Mouse (Mus musculus) induced T-regulatory cell, adult 2 months (primary cell): ENCODE measurements around the gene Trabd2b.
A peak's percentile ranks its signal among the peaks of the same experiment; 100 is the strongest.

Experiments
- DNase-seq: peaks from one replicate; pipeline ENCODE4 v3.0.0-alpha.2; 2012; ENCODE audit warnings: low read depth

The Trabd2b gene

DNA sequence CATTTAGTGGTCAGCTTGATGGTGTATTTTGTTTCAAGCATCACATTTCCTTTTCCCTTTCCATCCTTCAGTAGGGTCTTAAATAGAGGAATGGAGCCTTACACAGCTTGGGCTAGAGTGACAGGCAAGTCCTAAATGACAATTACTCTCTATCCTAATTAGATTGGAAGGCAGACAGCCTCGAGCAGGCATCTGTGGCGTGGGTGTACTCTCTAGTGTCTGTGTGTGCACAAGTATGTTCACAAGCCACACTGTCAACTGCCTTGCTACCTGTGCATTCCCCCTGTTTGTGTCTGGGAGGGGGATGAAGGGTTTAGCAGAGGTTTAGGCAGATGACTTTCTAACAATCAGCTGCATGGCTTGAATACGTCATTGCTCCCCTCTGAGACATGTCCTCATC lies 6.7 kb upstream of the Trabd2b start:
- DNase-seq = no peak

DNA sequence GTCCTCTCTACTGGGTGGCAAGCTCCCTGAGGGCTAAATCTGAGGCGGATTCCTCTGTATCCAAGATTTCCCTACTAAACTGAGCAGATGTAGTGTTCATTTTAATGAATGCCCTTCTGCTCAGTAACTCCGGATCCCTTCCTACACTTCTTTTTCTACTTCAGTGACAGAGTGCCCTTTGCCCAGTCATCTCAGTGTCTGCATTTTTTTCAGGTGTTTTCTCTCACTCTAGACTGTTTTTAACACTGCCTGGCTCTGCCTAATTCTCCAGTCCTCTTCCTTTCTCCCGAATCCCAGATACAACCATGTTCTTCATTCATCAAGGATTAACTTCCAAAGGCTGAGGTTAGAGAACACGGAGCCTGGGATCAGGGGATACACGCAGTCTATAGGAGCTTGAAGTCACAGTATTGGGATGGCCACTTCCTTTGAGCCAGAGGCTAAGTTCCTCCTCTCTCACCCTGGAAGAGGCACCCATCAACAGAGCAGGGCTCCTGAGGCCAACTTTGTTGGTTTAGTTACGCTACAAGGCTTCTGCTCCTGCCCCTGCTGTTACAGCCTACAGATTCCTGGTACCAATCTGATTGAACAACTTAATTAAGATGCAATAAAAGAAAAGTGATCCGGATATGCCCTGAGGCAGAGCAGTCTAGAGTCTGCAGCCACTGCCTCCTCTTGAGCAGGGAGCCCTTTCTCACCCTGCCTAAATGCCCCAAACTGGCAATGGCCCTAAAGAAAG lies 4.4 kb upstream of the Trabd2b start:
- no peak for DNase-seq

DNA sequence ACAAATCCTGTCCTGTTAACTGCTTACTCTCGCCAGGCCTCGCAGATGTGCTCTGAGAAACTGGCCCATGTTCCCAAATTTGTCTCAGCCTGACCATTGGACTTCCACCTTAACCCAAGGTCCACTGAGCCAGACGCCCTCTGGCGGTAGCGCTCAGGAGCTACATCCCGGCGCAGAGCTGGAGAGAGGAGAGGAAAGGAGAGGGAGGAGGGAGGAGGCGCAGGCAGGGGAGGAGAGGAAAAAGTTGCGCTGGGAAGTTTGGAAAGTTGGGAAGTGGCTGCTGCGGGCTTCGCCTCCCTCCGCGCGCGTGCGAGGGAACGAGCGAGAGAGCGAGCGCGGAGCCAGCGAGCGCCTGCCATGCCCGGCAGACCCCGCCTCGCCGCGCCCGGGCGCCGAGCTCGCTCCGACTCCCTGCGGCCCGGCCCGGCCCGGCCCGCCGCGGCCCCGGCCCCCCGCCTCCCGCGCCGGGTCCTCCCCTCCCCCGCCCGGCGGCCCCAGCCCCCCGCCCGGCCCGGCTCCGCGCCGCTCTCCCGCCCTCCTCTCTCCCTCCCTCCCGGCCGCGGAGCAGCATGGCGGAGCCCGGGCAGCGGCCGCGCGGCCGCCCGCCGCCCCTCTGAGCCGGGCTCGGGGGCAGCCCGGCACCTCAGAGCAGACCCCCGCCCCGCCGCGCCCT lies 706 bp upstream of the Trabd2b start:
- peak; percentile 38 for DNase-seq

DNA sequence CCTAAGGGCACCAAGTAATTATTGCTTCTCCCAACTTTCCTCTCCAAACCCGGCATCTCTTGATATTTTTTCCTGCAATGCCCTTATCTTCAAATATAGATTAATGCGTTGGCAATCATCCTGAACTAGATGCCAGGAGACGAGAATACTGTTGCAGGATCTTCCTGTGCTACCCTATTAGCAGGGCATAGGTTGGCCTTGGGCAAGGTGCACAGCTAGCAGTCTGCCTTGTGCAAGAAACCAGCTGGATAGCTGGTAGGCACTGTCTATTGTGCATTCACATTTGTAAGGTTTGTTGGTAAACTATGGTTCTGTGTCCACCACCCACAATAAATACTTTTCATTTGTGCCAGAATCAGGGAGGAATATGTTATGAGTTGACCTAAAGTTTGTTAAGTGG lies 992 bp downstream of the Trabd2b start:
- DNase-seq = no peak

DNA sequence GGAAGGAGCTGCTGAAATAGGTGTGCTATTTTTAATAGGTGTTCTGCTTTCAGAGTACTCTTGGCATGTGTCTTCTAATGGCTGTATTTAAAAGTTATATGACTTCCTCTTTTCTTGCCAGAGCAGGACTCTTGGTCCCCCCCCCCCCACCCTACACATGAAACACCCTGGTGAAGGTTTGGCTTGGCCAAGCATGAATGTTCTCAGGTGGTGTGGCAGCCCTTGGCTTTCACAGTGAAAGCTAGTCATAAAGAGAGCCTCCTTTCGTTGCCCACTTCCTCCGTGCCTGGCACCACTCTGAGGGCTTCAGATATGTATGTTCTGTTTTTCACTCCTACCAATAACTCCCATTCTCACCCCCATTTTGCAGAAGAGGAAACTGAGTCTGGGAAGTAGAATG lies 1.8 kb downstream of the Trabd2b start:
- DNase-seq = no peak

DNA sequence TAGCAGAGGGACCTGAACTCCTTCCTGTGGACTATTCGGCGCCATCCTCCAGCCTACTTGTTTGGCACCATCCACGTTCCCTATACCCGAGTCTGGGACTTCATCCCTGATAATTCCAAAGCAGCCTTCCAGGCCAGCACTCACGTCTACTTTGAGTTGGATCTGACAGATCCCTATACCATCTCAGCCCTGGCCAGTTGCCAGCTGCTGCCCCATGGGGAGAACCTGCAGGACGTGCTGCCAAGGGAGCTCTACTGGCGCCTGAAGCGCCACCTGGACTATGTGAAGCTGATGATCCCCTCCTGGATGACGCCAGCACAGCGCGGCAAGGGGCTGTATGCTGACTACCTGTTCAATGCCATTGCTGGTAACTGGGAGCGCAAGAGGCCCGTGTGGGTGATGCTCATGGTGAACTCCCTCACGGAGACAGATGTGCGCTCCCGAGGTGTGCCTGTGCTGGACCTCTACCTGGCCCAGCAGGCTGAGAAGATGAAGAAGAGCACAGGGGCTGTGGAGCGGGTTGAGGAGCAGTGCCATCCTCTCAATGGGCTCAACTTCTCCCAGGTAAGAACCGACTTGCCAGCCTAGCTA lies 2.5 kb downstream of the Trabd2b start:
- DNase-seq = no peak

DNA sequence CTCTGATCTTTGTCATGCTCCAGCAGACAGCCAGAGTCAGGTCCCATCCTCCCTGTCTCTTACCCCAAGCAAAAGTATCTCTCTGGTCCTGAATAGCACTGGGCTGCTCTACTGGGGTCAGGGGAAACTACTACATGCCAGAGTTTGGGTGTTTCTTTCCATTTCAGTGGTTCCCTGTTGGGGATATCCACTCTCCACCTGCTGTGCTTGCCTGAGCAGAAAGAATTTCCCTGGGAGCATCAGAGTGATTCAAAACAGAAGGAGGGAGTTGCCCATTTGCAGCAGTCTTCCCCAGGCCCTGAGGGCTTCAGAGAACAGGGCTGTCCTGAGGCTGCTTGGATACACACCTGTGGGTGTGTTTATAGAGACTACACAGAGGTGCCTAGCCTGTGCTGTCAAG lies 3.0 kb downstream of the Trabd2b start:
- DNase-seq = no peak

DNA sequence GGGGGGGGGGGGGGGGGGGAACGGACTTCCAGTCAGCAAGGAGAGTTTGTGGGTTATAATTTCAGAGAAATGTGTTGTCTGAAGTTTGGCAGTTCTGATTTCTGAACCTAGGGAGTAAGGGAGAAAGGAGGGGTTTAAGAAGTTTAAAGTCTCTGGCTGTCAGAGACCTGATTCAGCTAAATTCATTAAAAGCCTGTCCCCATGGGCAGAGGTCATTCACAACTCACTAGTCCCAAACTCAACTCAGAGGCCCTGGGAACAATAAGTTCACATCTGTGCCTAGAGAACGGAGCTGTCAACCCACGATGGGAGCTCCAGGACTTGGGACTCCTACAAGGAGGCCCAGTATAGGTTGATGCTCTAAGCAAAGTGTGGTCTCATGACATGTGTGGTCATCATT lies 3.5 kb downstream of the Trabd2b start:
- DNase-seq = no peak

DNA sequence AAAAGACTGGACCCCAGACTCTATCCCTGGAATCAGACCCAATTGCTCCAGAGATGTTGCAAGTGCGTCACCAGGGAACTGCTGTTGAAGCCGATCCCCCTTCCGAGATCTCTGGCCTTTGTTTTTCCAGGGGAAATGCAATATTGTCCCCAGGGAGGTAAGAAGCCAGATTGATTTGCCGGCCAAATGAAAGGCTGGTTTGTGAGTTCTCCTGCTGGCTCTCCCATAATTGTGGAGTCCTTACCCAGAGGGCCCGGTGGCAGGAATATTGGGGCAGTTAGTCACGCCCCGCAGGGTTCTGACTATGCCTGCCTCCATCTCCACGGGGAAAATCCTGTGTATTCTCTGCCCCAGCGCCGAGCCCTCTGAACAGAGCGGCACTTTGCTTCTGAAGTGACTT lies 3.9 kb downstream of the Trabd2b start:
- no peak for DNase-seq

DNA sequence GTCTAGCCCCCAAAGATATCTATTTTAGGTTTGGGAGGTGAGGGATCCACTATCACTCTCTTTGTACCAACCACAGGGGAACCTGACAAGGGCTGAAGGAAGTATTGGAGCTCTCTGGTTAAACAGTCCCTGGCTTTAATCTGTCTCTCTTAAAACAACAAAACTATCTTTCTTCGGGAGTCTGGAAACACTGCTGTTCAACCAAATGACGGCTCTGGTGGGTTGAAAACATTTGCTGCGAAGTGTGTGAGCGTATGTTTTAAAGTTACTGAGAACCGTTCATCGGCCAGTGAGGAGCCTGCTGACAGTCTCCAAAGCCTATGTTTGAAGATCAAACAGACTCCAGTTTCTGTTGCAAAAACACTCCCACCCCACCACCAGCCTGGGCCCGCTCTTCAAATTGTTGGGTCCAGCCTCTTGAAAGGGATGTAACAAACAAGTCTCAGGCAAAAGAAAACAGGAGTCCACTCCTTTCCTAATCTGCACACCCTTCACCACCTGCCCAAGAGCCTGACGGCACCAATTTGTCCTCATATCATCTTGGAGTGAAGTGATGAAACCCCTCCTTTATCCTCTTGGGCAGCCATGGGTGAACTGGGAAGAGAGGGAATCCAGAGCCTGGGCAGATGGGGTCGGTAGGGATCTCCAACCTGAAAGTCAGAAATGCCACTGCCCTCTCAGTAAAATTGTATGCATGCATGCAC lies 4.6 kb downstream of the Trabd2b start:
- DNase-seq = no peak

DNA sequence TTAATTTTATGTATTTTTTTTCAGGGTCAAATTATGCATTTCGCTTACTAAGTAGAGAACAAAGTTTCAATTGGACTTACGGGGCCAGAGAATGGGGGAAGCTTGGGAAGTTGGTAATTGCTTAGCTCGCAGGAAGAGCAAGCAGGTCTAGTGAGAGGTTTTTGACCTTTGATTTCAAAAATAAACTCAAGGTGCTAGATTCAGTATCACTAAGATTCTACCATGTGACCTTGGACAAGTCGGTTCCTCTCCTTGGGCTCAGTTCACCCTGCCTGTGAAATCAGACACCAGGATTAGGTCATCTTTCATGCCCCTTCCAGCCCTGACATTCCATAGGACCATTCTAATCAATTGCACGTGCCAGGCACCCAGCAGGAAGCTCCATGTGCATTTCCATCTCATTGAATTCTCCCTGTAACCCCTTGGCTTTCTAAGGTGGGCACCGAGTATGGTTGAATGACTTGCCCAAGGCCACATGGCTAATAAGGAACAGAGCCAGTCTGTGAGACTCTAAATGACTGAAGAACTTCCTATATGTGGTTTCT lies 5.4 kb downstream of the Trabd2b start:
- no peak for DNase-seq

DNA sequence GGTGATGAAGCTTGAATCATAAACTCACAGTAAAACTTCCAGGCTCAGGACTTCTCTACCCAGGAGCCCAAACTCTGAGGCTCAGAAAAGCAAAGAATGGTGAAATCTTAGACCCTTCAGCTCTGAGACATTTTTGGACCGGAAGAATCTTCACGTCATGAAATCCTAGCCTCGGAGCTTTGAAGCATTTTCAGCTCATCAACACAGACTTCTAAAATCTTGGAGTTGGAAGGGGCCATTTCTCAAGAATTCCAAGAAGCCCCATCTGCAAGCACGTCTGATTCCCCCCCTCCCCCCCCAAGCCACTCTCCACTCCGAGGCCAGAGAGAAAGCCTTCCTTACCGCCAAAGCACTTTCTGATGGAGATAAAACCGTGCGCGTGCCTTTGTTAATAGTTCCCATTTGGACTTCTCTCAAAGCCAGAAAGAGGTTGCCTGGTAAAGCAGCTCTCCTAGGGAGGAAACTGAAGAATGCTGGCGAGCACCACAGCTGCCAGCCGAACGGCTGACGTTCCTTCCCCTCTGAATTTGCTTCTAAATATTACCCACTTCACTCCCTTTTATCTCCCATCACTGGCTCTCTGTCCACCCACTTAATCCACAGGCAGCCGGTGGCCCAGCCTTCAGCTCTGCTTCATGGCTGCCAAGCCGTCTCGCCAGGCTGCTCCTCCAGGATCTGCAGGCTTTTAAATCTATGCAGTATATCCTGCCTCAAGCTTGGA lies 9.6 kb downstream of the Trabd2b start:
- DNase-seq = no peak

DNA sequence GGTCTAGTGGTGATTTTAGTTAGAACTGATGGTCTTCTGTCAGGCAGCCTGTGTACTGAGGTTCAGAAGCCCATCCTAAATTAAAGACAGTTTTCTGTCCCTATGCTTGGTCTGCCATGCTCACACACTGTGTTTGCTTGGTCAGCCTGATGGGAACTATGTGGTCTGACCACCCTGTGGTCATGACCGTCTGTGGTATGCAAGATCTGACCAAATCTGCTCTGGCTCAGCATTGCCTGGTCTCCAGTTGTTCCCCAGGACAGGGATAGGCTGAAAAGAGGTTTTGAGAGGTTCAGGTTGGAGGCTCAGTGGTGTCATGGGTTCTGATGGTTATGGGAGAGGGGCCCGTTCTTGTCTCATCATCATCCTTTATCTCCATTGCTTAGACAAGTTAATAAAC lies 13.6 kb downstream of the Trabd2b start:
- DNase-seq = no peak

DNA sequence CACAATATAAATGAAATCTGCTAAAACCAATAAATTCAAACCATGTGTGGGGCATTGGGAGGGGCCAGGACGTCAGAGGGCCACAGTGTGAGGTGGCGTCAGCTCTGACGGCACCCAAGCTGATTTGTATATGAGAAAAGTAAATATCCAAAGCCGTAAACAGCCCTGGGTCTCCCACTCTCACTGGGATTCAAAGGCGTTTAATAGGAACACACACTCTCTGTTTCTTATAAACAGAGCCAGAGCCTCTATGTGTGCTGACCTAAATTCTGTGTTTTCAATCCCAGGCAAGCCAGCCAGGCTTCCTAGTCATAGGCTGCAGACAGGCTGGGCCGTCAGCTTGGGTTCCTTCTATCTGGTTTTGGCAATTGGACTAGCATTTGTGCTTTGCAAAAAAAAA lies 16.6 kb downstream of the Trabd2b start:
- no peak for DNase-seq

DNA sequence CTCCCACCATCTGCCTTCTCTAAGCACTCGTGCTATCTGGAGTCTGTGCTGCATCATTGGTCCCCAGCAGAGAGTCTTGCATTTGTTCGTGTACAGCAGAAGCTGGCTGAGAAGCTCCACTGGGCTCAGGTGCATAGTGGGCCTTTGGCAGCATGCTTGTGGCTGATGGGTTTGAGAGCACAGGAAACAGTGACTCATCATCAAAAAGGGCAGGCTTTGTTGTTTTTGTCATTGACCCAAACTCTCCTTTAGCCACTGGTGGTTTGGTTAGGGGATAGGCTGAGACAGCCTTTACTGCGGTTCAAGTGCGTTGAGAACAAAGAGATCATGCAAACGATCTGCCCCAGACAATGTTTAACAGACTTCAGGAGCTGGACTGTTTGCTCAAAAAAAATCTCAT lies 19.3 kb downstream of the Trabd2b start:
- no peak for DNase-seq

DNA sequence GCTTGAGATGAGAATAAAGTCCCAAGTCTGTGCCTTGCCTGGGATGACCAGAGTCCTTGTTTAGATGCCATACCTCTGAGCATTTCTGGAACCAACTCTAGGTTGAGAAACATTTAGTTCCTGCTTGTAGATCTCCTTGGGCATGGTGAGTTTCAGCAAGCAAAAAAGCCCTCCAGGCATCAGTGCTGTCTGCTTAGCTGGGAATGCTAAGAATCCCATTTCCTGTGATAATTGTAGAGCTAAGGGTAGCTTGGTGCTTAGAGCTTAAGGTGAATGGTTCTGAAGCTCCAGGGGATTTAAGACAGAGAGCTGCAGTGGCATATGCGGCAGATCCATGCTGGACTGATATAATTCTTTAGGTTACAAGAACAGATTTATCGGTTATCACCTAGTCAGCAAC lies 26.2 kb downstream of the Trabd2b start:
- DNase-seq = no peak

DNA sequence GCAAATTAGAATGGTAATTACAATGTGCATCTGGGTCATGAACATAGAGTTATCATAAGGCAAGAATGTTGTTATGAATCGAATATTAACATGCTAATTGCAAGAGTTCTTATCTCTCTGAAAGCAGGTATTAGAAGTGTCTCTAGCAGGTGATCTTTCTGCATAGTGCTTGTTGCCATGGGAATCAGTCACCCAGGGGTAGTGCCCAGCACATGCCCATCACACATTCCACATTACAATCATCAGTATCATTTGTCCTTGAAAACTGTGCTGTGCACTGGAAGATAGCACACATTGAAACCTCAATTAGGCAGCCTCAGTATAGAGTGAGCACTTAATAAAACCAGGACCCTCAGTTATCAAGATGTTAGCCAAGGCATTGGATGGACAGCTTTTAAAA lies 26.9 kb downstream of the Trabd2b start:
- DNase-seq = no peak

DNA sequence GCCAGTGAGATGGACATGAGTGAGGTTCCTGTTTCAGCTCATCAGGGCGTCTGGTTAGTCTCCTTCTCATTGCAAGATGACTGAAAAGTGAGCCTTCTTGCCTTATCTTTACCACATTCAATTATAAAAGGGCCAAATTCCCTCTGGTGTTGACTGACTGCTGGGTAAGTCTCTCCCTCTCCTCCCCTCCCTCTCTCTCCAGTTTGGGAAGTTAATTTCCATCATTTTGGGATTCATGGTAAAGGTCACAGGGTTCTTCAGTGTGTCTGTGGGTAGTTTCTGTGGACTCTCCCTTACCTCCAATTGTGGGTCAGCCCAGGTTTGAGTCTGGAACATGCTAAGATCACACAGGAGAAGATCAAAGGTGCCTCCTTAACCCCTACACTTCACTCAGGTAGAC lies 28.2 kb downstream of the Trabd2b start:
- DNase-seq = no peak

DNA sequence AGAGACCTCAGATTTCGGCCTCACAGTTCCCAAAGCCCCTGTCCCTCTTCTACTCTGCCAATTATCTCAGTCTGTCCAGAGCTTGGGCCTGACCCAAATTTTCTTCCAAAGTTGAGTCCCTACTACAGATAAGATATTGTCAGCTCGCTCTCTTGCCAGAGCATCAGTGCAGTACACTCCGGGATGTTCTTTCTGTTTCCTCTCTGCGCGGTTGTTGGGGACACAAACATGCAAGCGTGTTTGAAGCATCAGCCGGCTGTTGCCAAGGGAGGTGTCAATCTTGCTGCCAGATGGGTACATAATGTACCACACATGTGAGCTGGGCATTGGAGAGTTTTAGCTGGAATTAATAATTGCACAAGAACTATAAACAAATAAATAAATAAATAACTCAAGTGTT lies 28.9 kb downstream of the Trabd2b start:
- no peak for DNase-seq

DNA sequence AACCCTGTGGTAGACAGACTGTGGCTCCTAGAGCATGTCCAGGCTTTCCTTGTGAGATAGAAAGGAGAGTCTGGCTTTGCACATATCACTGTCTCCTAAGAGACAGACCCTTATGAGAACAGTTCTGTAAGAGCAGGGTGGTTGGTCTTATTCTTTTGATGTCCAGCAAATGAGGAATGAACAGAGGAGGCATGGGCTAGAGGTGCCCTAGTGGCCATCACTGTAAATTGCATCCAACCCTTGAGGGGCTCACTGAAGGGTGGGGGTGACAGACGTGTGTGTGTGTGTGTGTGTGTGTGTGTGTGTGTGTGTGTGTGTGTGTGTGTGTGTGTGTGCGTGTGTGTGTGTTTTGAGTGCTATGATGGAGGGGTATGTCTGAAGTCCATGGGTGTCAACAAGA lies 32.2 kb downstream of the Trabd2b start:
- no peak for DNase-seq

DNA sequence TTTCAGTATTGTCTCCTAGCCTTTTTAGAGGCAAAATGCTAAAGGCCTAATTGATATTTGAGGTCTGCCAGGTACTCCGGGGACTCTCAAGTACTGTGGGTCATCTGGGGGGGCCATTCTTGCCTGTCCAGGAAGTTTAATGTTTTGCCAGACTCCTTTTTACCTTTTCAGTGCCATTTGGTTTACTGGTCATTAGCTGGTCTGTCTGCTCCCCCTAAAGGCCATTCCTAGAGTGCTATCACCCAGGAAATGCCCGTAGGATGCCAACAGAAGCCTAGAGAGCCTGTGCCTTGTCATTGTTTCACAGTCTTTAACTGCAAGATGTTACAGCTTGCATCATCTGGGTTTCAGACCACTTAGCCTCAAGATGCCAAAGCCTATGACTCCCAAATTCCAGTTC lies 35.7 kb downstream of the Trabd2b start:
- DNase-seq = no peak

DNA sequence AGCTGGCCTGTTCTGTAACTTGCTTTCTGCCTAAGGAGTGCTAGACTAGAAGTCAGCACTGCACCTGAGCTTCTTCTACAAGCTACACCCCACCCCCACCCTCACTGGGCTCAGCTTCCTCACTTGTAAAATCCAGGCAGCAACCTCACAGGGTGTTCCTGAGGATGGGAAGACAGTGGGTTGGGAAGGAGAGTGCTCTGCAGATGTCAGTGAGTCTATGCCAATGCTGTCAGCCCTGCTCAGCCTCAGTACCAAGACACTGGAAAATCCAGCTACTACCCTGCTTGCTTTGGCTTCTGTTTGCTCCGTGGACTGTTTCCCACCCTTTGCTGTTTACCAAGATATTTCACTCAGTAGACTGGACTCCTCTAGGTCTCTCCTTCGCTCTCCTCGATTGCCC lies 36.1 kb downstream of the Trabd2b start:
- DNase-seq = no peak
